Mouse (Mus musculus) retina, embryonic 14.5 days (tissue): Measurements from ENCODE around the gene Chd6.

Experiments used
- DNase-seq: peaks from one replicate; pipeline ENCODE4 v3.0.0-alpha.2; 2015; ENCODE audit warnings: low spot score

The Chd6 gene

DNA sequence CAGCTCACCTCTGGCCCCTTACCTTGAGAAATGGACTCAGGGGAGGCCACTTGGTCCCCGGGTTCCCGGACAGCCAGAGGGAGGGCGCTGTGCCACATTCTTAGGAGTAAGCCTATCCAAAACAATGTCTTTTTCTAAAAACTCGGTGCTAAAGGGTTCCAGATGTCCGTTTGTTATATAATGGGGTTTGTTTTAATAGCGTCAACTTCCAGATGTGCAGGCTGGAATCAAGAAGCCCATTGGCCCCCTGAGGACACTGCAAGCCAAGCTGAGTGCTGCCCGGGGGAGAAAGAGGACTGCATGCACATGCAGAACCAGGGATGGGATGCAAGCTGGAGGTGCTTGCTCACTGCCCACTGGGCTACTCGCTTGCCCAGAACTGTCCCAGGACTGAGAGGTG is 176.6 kb downstream of the Chd6 start:
- DNase-seq: no peak

DNA sequence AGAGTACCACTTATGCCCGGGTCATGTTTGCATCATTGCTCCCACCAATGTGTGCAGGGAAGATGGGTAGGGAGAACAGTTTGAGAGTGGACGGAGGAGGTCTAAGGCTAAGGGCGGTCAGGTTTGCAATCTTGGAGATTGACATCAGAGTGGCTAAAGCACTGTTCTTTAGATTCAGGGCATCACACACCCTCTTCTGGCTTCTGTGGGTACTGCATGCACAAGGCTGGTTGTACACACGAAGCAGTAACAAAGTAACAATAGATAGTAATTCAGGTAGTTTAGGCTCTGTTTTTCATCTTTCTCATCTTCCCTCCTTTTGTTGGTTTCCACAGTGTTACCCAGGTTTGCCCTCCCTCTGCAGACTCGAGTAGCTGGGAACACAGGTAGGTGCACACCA is 177.5 kb downstream of the Chd6 start:
- no peak for DNase-seq

DNA sequence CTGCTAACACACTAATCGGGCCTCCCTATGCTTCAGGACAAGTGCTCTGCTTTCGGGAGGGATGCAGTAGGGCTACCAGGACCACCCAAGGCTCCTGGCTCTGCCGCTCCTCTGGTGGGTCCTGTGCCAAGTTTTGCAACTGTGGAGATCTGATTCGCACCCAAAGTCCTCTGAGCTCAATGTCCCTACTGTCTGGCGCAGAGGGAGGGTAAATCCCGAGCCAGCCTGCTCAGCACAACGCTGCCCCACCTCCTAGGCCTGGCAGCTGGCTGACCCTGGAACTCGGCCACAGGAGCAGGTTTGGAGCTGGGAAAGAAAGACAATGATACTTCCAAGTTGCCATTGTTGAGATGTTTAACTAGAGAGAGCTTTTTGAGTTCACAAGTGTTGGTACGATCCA is 183.7 kb downstream of the Chd6 start:
- DNase-seq: no peak

DNA sequence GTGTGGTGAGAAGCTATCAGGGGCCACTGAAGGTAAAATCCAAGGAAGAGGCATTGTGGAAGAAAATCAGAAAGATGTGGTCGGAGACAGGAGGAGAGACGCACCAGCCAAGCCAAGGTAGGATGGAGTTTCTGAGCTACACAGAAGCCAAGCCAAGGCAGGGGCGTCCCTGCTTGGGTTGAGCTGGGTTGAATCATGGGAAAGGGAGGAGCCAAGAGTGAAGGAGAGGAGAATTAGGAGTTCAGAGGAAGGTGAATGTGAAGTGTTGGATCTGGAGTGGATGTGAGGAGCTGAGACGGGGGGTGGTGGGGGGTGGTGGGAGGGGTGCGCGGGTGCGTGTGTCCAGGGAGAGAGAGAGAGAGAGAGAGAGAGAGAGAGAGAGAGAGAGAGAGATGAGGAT is 187.6 kb downstream of the Chd6 start:
- DNase-seq: no peak

DNA sequence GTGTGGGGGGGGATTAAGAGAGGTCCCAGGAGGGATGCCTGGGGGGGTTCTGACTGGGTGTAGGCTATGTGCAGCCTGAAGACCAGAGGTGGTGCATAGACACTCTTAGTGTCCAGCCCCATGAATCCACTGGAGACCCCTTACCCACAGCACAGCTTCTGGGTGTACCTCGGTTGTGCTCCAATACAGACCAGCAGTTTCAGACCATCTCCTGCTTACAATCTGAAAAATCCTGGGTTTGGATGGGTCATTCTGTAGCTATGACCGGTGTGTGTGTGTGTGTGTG is 190.0 kb downstream of the Chd6 start:
- DNase-seq: no peak

DNA sequence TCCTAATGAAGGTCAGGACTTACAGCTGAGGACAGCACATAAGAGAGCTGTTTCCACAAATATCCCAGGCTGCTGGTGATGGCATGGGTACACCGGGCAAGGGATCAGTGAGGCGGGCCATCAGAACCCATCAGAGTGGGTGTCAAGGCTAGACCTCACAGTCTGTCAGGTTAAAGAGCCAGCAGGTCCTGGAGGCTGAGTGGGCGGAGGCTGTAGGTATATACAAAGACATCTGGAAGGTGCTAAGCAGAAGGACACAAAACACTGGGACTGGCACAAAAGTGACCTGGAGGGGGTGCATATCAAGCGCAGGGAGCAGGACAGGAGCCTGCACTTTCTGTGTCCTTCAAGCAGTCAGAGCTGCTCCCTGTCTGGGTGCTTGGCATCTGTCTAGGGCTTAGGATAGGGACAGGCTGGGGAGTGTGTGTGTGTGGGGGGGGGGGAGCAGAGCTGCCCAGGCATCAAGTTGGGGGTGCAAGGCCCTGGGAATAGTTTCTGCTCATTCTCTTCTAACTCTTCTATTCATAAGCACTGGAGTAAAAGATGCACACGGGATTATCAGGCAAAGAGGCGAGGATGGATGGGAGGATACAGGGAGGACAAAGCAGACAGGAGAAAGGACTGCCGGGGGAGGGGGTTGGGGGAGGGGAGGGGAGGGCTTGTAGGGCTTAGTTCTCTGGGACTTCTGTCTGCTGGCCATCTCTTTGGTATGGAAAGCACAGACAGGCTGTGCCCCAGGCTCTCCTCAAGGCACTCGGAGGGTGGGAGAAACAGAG is 190.5 kb downstream of the Chd6 start:
- no peak for DNase-seq

DNA sequence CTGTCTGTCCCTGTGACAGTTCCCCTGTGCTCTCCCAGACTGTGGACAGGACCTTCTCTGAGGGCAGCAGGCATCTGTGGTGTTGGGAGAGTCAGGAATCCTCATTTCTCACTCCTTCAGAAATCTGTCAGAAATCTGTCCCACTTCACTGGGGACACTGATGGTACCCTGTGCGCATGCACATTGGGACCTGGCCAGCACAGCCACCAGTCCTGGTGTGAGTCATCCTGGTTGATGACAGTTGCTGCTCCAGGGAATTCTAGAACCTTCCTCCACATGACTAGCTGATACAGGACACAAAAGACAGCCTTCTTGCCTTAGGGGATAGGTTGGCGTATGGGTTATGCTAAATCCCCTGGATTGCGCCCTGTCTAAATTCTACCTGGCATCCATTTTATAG is 191.6 kb downstream of the Chd6 start:
- no peak for DNase-seq

DNA sequence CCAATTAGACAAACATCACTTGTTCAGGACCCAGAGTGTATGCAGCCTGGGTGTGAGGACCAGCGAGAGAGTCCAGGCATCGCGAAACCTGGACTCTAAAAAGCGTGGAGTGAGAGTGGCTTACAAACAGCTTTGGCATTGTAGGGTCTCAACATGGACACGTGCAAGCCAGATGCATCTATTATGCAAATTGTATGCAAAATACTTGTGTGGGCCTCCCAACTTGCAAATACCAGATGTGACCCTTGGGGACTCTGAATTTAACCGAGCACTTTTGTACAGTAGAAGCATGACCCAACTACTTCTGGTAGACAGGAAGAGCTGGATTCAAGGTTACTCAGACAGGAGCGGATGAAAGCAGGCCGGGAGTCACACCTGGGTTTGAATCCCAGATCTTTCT is 192.2 kb downstream of the Chd6 start:
- no peak for DNase-seq

DNA sequence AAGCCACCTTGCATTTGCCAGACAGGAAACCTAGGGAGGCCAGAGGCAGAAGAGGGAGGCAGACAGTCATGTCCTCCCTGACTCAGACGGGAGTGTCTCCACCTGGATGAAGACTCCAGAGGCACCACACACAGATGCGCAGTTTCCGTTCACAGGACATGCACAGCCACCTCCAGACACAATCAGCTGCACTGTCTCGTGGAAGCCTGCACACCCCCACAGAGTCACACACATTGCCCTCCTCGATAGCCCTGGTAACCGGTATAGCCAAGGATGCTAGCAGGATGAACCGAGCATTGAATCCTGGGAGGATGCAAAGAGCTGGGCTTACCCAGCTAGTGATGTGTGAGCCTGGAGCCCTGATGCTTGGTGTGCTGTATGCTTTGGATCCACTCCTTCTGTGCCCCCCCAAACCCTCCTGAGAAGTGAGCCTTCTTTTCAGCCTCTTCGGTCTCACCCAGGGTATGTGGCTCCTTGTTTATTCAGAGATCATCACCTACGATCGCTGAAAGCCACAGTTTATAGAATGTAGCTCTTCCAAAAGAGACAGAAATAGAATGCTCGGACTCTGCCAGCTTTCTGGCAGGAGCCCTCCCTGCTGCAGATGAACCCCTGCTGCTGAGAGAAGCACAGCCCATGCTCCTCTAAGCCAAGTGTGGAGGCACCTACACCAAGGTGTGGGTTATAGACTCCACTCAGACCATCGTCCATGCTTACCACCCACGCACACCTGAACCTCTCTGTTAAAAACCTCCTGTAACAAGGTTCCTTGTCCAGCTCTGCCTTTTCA is 192.9 kb downstream of the Chd6 start:
- no peak for DNase-seq

DNA sequence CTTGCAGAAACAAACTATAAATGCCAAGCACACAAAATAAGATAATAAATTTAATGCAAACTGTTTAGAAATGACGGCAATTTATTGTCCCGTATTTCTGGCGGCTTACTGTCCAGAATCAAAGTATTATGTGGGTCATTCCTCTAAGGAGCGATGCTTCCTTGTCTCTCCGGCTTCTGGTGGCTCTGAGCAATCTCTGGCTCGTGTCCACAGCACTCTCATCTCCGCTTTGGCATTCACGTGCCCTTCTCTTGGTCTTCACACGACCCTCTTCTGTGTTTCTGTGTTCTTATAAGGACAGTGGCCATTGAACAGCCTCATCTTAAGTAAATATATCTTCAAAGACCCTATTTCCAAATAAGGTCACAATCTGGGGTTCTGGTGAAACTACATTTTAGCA is 194.2 kb downstream of the Chd6 start:
- no peak for DNase-seq

DNA sequence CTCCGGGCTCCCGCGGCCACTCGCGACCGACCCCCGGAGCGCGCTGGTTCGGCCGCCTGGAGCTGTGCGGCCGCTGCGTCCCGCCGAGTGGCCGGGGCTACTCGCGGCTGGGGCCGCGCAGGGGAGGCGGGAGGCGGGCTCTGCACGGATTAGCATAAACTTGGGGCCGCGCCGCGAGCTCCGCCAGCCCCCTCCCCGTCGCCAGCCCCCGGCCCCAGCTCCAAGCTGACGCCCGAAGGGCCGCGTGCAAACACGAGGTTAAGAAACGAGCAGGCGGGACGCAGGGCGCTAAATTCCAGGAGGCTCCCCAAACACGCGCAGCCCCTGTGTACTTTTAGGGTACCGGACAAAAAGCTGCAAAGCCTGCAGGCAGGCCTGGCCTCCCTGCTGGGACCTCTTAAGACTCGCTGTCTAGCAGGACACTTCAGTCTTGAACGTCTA is 196.6 kb downstream of the Chd6 start, which contains the start of gene Emilin3:
Gene Emilin3 (minus strand): TSS at position 98 of the 441 bp plus-strand sequence.
- DNase-seq: peak; percentile 61

DNA sequence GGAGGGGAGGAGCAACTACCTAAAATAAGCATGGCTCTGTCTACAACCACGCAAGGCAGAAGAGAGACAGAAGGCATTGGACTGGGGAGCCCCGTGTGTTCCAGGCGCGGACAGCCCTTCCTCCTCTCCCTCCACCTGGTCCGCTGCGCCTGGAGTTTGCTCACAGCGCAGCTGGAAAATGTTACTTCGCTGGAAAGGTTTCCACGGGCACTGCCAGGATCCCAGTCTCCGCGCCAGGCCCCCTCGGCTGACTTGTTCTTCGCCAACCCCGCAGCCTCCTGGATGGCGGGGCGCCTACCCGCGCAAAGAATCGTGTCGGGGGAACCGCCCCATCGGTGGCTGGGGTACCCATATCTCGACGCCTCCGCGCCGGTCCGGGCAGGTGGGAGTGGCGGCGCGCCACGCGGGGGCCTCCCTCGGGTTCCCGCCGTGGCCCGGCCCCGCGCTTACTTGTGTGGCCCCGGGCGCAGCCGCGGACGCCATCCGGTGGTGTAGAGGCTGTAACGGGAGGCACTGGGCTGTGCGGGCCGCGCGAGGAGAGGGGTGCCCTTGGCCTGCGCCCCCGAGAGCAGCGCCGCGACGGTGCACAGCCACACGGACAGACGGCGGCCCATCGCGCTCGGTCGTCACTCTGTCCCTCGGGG is 197.2 kb downstream of the Chd6 start:
- peak; percentile 26 for DNase-seq

DNA sequence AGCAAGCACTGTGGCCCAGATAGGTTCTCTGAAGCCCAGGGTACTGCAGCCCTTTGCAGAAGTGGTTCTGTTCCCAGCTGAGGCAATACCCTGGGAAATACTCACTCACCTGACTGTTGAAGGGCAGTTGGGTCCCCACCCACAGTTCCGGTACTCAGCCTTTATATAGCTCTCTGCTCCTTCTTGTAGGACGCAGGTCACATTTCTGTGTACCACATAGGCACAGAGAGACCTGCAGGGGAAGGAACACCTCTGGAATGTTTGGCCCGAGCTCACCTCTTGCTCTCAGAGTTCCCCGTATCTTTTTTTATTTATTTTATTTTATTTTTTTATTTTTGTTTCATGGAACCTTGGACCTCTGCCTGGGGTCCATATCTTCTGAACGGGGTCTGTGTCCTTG is 198.2 kb downstream of the Chd6 start:
- DNase-seq: no peak

DNA sequence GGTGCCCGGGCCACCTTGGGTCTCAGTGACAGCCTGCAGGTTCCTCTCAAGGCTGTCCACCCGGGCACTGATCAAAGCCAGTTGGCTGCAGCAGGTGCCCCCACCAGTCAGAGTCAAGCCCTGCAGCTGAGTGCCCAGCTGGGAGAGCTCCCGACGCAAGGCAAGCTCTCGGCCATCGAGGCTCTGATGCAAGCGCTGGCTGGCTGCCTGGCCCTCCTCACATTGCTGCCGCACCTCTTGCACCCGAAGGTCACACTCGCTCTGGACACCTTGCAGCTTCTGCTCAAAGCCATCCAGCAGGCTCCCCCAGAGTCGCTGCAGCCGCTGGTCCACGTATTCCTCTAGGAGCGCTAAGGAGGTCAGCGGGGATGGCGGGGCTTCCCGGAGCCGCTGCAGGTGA is 200.3 kb downstream of the Chd6 start:
- no peak for DNase-seq

DNA sequence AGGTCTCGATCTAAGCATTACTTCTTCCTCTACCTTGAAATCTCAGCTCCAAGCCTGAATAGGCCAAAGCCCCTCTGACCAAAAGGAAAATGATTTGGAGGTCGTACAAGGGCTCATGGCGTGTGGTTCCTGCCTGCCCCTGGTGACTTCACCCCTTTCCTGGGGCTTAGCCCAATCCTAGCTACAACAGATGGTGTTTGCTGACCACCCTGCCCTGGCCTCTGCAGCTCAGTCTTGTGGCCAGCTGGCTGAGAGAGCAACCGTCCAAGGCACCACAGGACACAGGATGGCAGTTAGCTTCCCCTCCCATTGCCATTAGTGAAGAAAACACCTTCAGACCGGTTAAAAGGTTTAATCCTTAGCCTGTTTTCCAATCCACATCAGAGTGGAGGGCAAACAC is 202.8 kb downstream of the Chd6 start:
- peak; percentile 13 for DNase-seq

DNA sequence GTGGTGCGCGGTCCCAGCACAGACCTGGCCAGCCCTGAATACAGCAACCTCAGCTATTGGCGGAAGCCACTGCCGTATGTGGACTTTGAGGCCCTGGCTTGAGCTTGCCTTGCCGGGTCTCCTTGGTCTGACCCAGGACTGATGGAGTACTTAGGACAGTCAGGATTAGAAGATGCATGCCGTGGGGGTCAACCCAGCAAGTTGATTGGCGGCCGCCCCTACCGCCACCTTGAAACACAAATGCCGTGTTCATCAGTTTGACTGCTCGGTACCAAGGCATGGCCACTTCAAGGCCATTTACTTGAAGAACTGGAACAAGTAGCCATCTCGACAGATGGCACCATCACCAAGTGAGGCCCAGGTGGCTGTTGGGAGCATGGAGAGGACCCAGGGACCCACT is 203.6 kb downstream of the Chd6 start:
- DNase-seq: no peak

DNA sequence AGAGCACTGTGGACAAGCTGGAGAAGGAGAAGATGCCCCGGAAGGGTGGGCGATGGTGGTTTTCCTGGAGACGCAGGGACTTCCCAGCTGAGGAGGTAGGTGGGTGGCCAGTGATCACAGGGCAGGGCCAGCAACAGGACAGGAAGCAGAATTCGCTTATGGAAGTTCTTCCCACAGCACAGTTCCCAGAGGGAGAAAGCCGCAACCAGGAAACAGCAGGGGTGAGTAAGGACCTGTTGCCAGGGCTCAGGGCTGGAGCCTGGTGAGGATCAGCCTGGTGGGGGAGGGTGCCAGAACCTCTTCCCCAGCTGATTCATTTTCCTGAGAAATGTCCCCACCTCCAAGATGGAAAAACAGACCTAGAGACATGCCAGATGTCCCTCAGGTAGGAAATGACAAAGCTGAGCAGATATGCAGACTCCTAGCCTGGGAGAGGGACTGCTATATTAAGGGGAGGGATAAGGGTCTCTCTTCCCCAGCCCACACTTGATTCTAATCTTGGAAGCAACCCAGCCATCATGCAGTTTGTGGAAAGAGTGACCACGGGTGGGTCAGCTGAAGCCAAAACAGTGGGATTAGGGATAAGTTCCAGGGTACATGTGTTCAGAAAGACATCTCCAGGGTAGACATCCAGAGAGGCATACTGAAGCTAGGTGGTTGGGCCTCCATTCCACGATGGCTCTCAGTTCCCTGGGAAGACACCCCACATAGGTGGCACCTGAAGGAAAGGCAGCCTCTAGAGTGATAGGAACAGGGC is 207.0 kb downstream of the Chd6 start:
- DNase-seq: no peak
